Mouse (Mus musculus) midbrain, embryonic 13.5 days (tissue): ENCODE data around the gene Gfod2. TPM values are rescaled to one million over a fixed set of nuclear protein-coding genes. Genes with fewer than 3 reads are reported as not detected.

Experiments
- ATAC-seq: fragments of 200-750 bp; cut with Nextera tagmentation; 2 replicates; pipeline ENCODE4 v1.8.0; 2017; ENCODE audit warnings: mild to moderate bottlenecking, moderate TSS enrichment, moderate library complexity
- H3K27ac ChIP-seq: fragments of 300-500 bp; sonication (generic); 2 replicates; pipeline ENCODE4 v1.5.1; 2015; ENCODE audit warnings: inconsistent platforms, mild to moderate bottlenecking, moderate library complexity
- H3K27me3 ChIP-seq: fragments of 300-500 bp; sonication (generic); 2 replicates; pipeline ENCODE4 v1.6.1; 2015; ENCODE audit warnings: mild to moderate bottlenecking, inconsistent platforms
- H3K36me3 ChIP-seq: fragments of 300-500 bp; sonication (generic); 2 replicates; pipeline ENCODE4 v1.6.1; 2015; ENCODE audit warnings: mild to moderate bottlenecking, inconsistent platforms
- H3K4me1 ChIP-seq: fragments of 300-500 bp; sonication (generic); replicated peaks from 2 replicates; pipeline ENCODE4 v1.6.1; 2015; ENCODE audit warnings: inconsistent platforms
- H3K4me2 ChIP-seq: fragments of 300-500 bp; sonication (generic); replicated peaks from 2 replicates; pipeline ENCODE4 v1.6.1; 2015; ENCODE audit warnings: moderate library complexity, mild to moderate bottlenecking, inconsistent platforms
- H3K4me3 ChIP-seq: fragments of 300-500 bp; sonication (generic); replicated peaks from 2 replicates; pipeline ENCODE4 v1.5.1; 2015; ENCODE audit warnings: mild to moderate bottlenecking, inconsistent platforms
- H3K9ac ChIP-seq: fragments of 300-500 bp; sonication (generic); replicated peaks from 2 replicates; pipeline ENCODE4 v1.6.1; 2015; ENCODE audit warnings: mild to moderate bottlenecking, inconsistent platforms
- H3K9me3 ChIP-seq: fragments of 300-500 bp; sonication (generic); 2 replicates; pipeline ENCODE4 v1.6.1; 2016; ENCODE audit warnings: mild to moderate bottlenecking, inconsistent platforms
- WGBS: fragments of 180-500 bp; shearing (Covaris S2); methylation state at CpG from one replicate; pipeline ENCODE4 v1.1.7; 2015; 5-methylcytosine and 5-hydroxymethylcytosine counted together
- polyA plus RNA-seq: library from polyadenylated mRNA; unstranded; fragments of >200 nt; fragmentation: Nextera tagmentation; extraction: Ambion mirVana; gene quantifications from 2 replicates; pipeline ENCODE4 v1.2.1, GENCODE M21; 2015

Gene Gfod2
- polyA plus RNA-seq, 1 experiment from 2014 or later: 92.7 TPM

DNA sequence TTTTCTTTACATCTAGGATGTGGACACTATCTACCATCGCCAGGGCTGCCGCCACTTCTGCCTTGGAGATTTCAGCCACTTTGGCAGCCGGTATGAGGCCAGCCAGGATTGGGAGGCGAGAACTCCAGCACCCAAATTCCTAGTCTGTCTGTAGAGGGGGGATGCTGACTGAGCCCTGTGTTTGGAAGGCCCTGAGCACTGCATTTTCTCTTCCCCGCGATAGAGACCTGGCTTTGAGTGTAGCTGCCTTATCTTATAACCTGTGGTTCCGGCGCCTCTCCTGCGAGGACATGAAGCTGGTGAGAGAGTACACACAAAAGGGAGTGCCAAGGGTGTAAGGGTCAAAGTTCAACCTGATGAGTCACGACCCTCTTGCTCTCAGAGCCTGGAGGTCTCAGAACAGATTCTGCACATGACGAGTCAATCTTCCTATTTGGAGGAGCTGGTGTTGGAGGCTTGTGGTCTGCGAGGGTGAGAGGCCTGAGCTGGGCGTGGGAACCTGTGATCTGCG lies 70.2 kb downstream of the Gfod2 start:
- peaks cover 13% of the 10 kb centered on the region for H3K36me3 ChIP-seq
- WGBS: 70% methylated on average over 14 of the region's 14 CpGs
- no peak overlapping the region for H3K4me3 ChIP-seq
- H3K27ac ChIP-seq: no peak overlapping the region
- no peak overlapping the region for H3K4me2 ChIP-seq
- no peaks in the 10 kb centered on the region for H3K9me3 ChIP-seq
- no peak overlapping the region for H3K9ac ChIP-seq
- 0 out of 2 replicates have a peak, but pooled peaks cover 9% of the 10 kb centered on the region for H3K4me1 ChIP-seq
- no peaks in the 10 kb centered on the region for H3K27me3 ChIP-seq
- no peak for ATAC-seq

DNA sequence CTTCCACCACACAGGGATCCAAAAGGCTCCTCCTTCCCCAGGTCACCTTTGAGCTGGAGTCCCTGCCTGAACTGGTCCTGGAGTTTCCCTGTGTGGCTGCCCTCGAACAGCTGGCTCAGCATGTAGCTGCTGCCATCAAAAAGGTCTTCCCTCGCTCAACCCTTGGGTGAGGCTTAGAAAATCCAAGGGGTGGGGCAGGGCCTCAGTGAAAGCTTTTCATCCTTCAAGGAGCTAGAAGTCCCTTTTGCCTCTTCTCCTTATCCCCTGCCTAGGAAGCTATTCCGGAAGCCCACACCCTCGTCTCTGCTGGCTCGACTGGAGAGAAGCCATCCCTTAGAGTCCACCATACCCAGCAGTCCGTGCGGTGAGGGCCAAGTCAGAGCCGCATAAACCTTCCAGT lies 71.0 kb downstream of the Gfod2 start:
- Histone ChIP-seq H3K4me1 (0 out of 2 replicates have a peak, but pooled peaks cover 7% of the 10 kb centered on the region), H3K4me3 (no peak overlapping the region), H3K27ac (no peak overlapping the region), H3K9ac (no peak overlapping the region), H3K4me2 (no peak overlapping the region), H3K27me3 (no peaks in the 10 kb centered on the region), H3K9me3 (no peaks in the 10 kb centered on the region), H3K36me3 (peaks cover 21% of the 10 kb centered on the region)
- WGBS: 58% methylated on average over 8 of the region's 8 CpGs
- no peak for ATAC-seq

- no peak overlapping the region for H3K4me2 ChIP-seq
- 63% methylated on average over 6 of the region's 6 CpGs for WGBS
- no peak overlapping the region for H3K4me3 ChIP-seq
- no peaks in the 10 kb centered on the region for H3K27me3 ChIP-seq
- no peak overlapping the region for H3K9ac ChIP-seq
- peaks cover 29% of the 10 kb centered on the region for H3K36me3 ChIP-seq
- no peaks in the 10 kb centered on the region for H3K9me3 ChIP-seq
- no peak for ATAC-seq
- H3K4me1 ChIP-seq: 0 out of 2 replicates have a peak, but pooled peaks cover 7% of the 10 kb centered on the region
- H3K27ac ChIP-seq: no peak overlapping the region
These were observed 71.9 kb downstream of the Gfod2 start for GRCm38 (mm10) chr8:105686551-105686950.

DNA sequence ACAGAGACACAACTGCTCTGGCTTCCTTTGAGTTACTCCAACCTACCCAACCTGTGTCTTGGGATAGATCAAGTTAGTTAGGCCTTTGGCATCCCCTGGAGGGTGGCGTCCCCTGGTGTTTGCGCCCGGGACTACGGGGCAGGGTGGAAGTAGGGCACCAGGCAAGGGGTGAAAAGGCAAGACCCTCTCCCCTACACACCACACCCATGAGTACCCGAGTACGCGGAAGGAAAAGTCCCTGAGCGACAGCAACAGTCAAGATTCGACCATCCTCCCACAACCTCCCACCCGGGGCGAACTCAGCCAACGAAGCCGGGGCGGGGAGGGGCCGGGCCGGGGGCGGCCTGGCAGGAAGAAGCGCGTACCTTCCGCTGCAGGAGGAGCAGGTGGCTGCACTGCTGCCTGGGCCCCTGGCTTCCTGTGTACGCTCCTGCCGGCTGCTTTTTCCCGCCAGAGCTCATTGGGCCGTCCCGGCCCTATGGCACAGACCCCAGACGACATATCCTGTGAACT lies 72.6 kb downstream of the Gfod2 start, which contains the start of gene Carmil2:
Gene Carmil2 (plus strand): TSS at position 479 of the 513 bp plus-strand sequence.
- WGBS: 10% methylated on average over 26 of the region's 26 CpGs
- 0 out of 2 replicates have a peak within 1 kb of the TSS, but pooled peaks have one; percentile 9 for H3K4me2 ChIP-seq

DNA sequence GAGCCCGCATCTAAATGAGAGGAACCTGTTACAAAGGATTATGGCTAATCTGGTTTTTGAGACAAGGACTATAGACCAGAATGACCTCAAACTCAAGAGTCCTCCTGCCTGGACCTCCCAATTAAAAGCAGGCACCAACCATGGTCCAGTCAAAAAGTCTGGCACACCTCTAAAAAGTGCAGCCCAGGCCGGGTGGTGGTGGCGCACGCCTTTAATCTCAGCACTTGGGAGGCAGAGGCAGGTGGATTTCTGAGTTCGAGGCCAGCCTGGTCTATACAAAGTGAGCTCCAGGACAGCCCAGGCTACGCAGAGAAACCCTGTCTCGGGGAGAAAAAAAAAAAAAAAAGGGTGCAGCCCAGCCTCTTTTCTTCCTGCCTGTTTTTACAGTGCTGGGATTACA lies 73.1 kb downstream of the Gfod2 start:
- WGBS: 80% methylated on average over 7 of the region's 7 CpGs

More for the DNA sequence above, 72.6 kb downstream of the Gfod2 start, which contains the start of gene Carmil2:
- ATAC-seq: peak; percentile 54
- no peaks in the 10 kb centered on the region for H3K27me3 ChIP-seq
- no peaks in the 10 kb centered on the region for H3K9me3 ChIP-seq
- 0 out of 2 replicates have a peak, but pooled peaks cover 7% of the 10 kb centered on the region for H3K4me1 ChIP-seq
- H3K4me3 ChIP-seq: no peak within 1 kb of the TSS
- no peak within 1 kb of the TSS for H3K9ac ChIP-seq
- peaks cover 36% of the 10 kb centered on the region for H3K36me3 ChIP-seq
- H3K27ac ChIP-seq: no peak within 1 kb of the TSS

GRCm38 (mm10) chr8:105677891-105678290 lies 80.6 kb downstream of the Gfod2 start:
- Histone ChIP-seq H3K4me3 (no peak overlapping the region), H3K36me3 (peaks cover 94% of the 10 kb centered on the region), H3K4me2 (no peak overlapping the region), H3K27ac (no peak overlapping the region), H3K27me3 (no peaks in the 10 kb centered on the region), H3K4me1 (no peaks in the 10 kb centered on the region), H3K9ac (no peak overlapping the region), H3K9me3 (no peaks in the 10 kb centered on the region)
- ATAC-seq: no peak
- 93% methylated on average over 1 of the region's 1 CpGs for WGBS

More for the DNA sequence above, 73.1 kb downstream of the Gfod2 start:
- no peak for ATAC-seq
- H3K9me3 ChIP-seq: no peaks in the 10 kb centered on the region
- H3K9ac ChIP-seq: no peak overlapping the region
- H3K27ac ChIP-seq: no peak overlapping the region
- no peak overlapping the region for H3K4me2 ChIP-seq
- 0 out of 2 replicates have a peak, but pooled peaks cover 7% of the 10 kb centered on the region for H3K4me1 ChIP-seq
- no peak overlapping the region for H3K4me3 ChIP-seq
- H3K36me3 ChIP-seq: peaks cover 41% of the 10 kb centered on the region
- no peaks in the 10 kb centered on the region for H3K27me3 ChIP-seq

Other genes starting within 250 kb of the Gfod2 start
- 11.6 and 16.9 TPM in 2 replicates for gene Hsd11b2, start 239.9 kb downstream of the Gfod2 start, polyA plus RNA-seq
- 177 and 182 TPM in 2 replicates for gene Atp6v0d1, start 192.6 kb downstream of the Gfod2 start, polyA plus RNA-seq
- 22.6 and 25.9 TPM in 2 replicates for gene Ripor1, start 153.4 kb downstream of the Gfod2 start, polyA plus RNA-seq
- gene Ctcf, start 122.1 kb downstream of the Gfod2 start, polyA plus RNA-seq: 135 and 136 TPM in 2 replicates
- gene Agrp, start 121.3 kb downstream of the Gfod2 start, polyA plus RNA-seq: 0.80 and 1.1 TPM in 2 replicates
- gene Carmil2, start 72.4 kb downstream of the Gfod2 start, polyA plus RNA-seq: 11.0 and 12.5 TPM in 2 replicates
- gene Acd, start 57.6 kb downstream of the Gfod2 start, polyA plus RNA-seq: 94.7 and 101 TPM in 2 replicates
- gene Pard6a, start 57.5 kb downstream of the Gfod2 start, polyA plus RNA-seq: 42.5 and 43.6 TPM in 2 replicates
- gene 4933405L10Rik, start 51.0 kb downstream of the Gfod2 start, polyA plus RNA-seq: 0.13 and 0.31 TPM in 2 replicates
- gene Enkd1, start 50.5 kb downstream of the Gfod2 start, polyA plus RNA-seq: 14.4 and 15.9 TPM in 2 replicates
- 13.8 and 15.9 TPM in 2 replicates for gene Ranbp10, start 68.7 kb upstream of the Gfod2 start, polyA plus RNA-seq
- 0.36 and 0.58 TPM in 2 replicates for gene Tsnaxip1, start 69.1 kb upstream of the Gfod2 start, polyA plus RNA-seq
- gene Cenpt, start 94.6 kb upstream of the Gfod2 start, polyA plus RNA-seq: 60.9 and 64.9 TPM in 2 replicates
- 58.9 and 62.2 TPM in 2 replicates for gene Thap11, start 96.5 kb upstream of the Gfod2 start, polyA plus RNA-seq
- 253 and 263 TPM in 2 replicates for gene Nutf2, start 101.9 kb upstream of the Gfod2 start, polyA plus RNA-seq
- 54.6 and 56.6 TPM in 2 replicates for gene Edc4, start 122.2 kb upstream of the Gfod2 start, polyA plus RNA-seq
- 0.49 and 0.75 TPM in 2 replicates for gene Nrn1l, start 134.9 kb upstream of the Gfod2 start, polyA plus RNA-seq
- gene Pskh1, start 141.8 kb upstream of the Gfod2 start, polyA plus RNA-seq: 13.5 and 14.7 TPM in 2 replicates
- 2.6 and 2.9 TPM in 2 replicates for gene Ctrl, start 175.2 kb upstream of the Gfod2 start, polyA plus RNA-seq
- 38.7 and 40.3 TPM in 2 replicates for gene Psmb10, start 179.8 kb upstream of the Gfod2 start, polyA plus RNA-seq
- 0.30 and 0.54 TPM in 2 replicates for gene Lcat, start 184.7 kb upstream of the Gfod2 start, polyA plus RNA-seq
- 5.2 and 5.6 TPM in 2 replicates for gene Slc12a4, start 207.4 kb upstream of the Gfod2 start, polyA plus RNA-seq
- gene Dpep3, start 220.8 kb upstream of the Gfod2 start, polyA plus RNA-seq: not detected in 2 replicates
- gene Dus2, start 232.7 kb upstream of the Gfod2 start, polyA plus RNA-seq: 19.3 and 23.0 TPM in 2 replicates
- gene Dpep2nb, start 247.3 kb upstream of the Gfod2 start, polyA plus RNA-seq: not detected in 2 replicates